Mouse (Mus musculus) spleen, postnatal 10 days (tissue): ENCODE data around the gene Hpgds.

Experiments used
- DNase-seq, 2 experiments: peaks; one replicate each; pipeline ENCODE4 v3.0.0; 2021 to 2022; ENCODE audit warnings: low spot score in 2 of 2

Gene Hpgds

GRCm38 (mm10) chr6:65144621-65145205, at the start of gene Hpgds:
TSS of gene Hpgds (minus strand) at chr6:65144908.
- peak; percentile 7 to 40 for DNase-seq

GRCm38 (mm10) chr6:65164977-65165376, 20.3 kb upstream of the Hpgds start:
- DNase-seq = no peak

- no peak for DNase-seq
Observed at GRCm38 (mm10) chr6:65164137-65164536, 19.4 kb upstream of the Hpgds start.

GRCm38 (mm10) chr6:65159381-65159942, 14.8 kb upstream of the Hpgds start:
- DNase-seq = no peak

GRCm38 (mm10) chr6:65157042-65157441, 12.3 kb upstream of the Hpgds start:
- no peak for DNase-seq

GRCm38 (mm10) chr6:65153570-65153969, 8.9 kb upstream of the Hpgds start:
- DNase-seq = no peak

- no peak for DNase-seq
Observed at GRCm38 (mm10) chr6:65150703-65151102, 6.0 kb upstream of the Hpgds start.

GRCm38 (mm10) chr6:65146363-65146762, 1.7 kb upstream of the Hpgds start:
- DNase-seq = no peak

GRCm38 (mm10) chr6:65142316-65142715, 2.4 kb downstream of the Hpgds start:
- DNase-seq = no peak

- no peak for DNase-seq
Observed at GRCm38 (mm10) chr6:65140750-65141243, 3.9 kb downstream of the Hpgds start.

- no peak for DNase-seq
Observed at GRCm38 (mm10) chr6:65140082-65140749, 4.5 kb downstream of the Hpgds start.

GRCm38 (mm10) chr6:65138243-65138642, 6.5 kb downstream of the Hpgds start:
- no peak for DNase-seq

GRCm38 (mm10) chr6:65137802-65138201, 6.9 kb downstream of the Hpgds start:
- DNase-seq = no peak

GRCm38 (mm10) chr6:65132376-65132775, 12.3 kb downstream of the Hpgds start:
- DNase-seq = no peak

GRCm38 (mm10) chr6:65126074-65126726, 18.5 kb downstream of the Hpgds start:
- DNase-seq = peak in 1 of 2 experiments; percentile 48

- no peak for DNase-seq
Observed at GRCm38 (mm10) chr6:65117540-65117939, 27.2 kb downstream of the Hpgds start.

- DNase-seq = no peak
Observed at GRCm38 (mm10) chr6:65114902-65115301, 29.8 kb downstream of the Hpgds start.

- no peak for DNase-seq
Observed at GRCm38 (mm10) chr6:65079139-65079538, 65.6 kb downstream of the Hpgds start.

GRCm38 (mm10) chr6:65075201-65075600, 69.5 kb downstream of the Hpgds start:
- DNase-seq = no peak
